Mouse (Mus musculus) forebrain, embryonic 13.5 days (tissue): Measurements from ENCODE around the gene Vsig8. TPM values are rescaled to one million over a fixed set of nuclear protein-coding genes. Genes with fewer than 3 reads are reported as not detected.

Source experiments
- ATAC-seq: fragments of 200-750 bp; cut with Nextera tagmentation; 2 replicates; pipeline ENCODE4 v1.8.0; 2017
- H3K27ac ChIP-seq: fragments of 300-500 bp; sonication (generic); 2 replicates; pipeline ENCODE4 v1.5.1; 2015; ENCODE audit warnings: inconsistent platforms, mild to moderate bottlenecking, moderate library complexity
- H3K27me3 ChIP-seq: fragments of 300-500 bp; sonication (generic); 2 replicates; pipeline ENCODE4 v1.6.1; 2015; ENCODE audit warnings: mild to moderate bottlenecking, inconsistent platforms
- H3K36me3 ChIP-seq: fragments of 300-500 bp; sonication (generic); 2 replicates; pipeline ENCODE4 v1.6.1; 2015; ENCODE audit warnings: mild to moderate bottlenecking, inconsistent platforms; ENCODE audit not compliant: poor library complexity, severe bottlenecking
- H3K4me1 ChIP-seq: fragments of 300-500 bp; sonication (generic); 2 replicates; pipeline ENCODE4 v1.6.1; 2015; ENCODE audit warnings: inconsistent platforms
- H3K4me2 ChIP-seq: fragments of 300-500 bp; sonication (generic); 2 replicates; pipeline ENCODE4 v1.6.1; 2015; ENCODE audit warnings: inconsistent platforms, mild to moderate bottlenecking, moderate library complexity
- H3K4me3 ChIP-seq: fragments of 300-500 bp; sonication (generic); 2 replicates; pipeline ENCODE4 v1.5.1; 2015; ENCODE audit warnings: mild to moderate bottlenecking, inconsistent platforms
- H3K9ac ChIP-seq: fragments of 300-500 bp; sonication (generic); 2 replicates; pipeline ENCODE4 v1.6.1; 2015; ENCODE audit warnings: mild to moderate bottlenecking, inconsistent platforms
- H3K9me3 ChIP-seq: fragments of 300-500 bp; sonication (generic); replicated peaks from 2 replicates; pipeline ENCODE4 v1.6.1; 2016; ENCODE audit warnings: inconsistent platforms
- WGBS: fragments of 180-500 bp; shearing (Covaris S2); methylation state at CpG from one replicate; pipeline ENCODE4 v1.1.7; 2015; 5-methylcytosine and 5-hydroxymethylcytosine counted together
- polyA plus RNA-seq: library from polyadenylated mRNA; unstranded; fragments of >200 nt; fragmentation: Nextera tagmentation; extraction: Ambion mirVana; gene quantifications from 2 replicates; pipeline ENCODE4 v1.2.1, GENCODE M21; 2015

Vsig8 gene
- polyA plus RNA-seq, 1 experiment from 2014 or later, result 0.14 TPM

DNA sequence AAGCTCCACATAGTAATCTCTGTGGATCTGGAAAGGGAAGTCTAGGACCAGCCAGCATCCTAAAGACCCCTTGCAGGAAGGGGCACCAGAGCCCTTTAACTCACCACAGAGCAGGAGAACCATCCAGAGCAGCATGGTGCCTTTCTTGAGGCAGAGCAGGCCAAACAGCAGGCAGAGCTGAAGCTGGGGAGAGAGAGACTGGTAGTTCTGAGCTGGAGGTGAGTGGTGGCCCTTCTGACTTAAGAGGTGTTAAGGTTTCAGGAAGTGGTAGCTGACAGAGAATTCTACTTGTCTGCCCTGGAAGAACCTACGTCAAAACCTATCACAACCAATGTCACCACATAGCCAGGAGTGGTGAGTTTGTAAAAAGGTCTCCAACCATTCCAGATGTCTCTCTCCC lies 46.6 kb downstream of the Vsig8 start, which contains the start of gene Fcrl6:
Fcrl6 (minus strand) TSS at position 226 of the 400 bp plus-strand sequence.
- 81% methylated on average over 1 of the region's 1 CpGs for WGBS
- no peaks in the 10 kb centered on the region for H3K27me3 ChIP-seq
- ATAC-seq, result no peak

DNA sequence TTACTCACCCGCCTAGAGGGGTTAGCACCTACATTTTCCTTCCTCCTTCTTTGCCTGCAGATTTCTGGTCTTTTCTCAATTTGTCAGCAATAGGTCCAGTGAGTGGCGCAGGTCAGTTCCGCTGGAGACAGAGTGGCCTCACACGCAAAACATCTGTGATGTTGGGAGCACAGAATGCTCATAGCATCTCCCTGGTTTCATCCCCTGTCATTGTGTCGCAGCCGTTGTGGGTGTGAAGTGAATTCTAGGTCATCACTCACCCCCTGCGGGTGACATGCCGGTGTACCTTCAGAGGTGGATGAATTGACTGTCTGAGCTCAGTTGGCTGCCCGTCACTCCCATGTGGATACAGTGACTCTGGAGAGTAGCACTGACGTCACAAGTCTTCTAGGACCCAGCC lies 55.6 kb downstream of the Vsig8 start:
- Histone ChIP-seq H3K27ac (no peak overlapping the region), H3K4me3 (no peak overlapping the region), H3K27me3 (no peaks in the 10 kb centered on the region), H3K4me2 (no peak overlapping the region), H3K9me3 (no peaks in the 10 kb centered on the region), H3K9ac (no peak overlapping the region), H3K36me3 (no peaks in the 10 kb centered on the region), H3K4me1 (no peaks in the 10 kb centered on the region)
- 87% methylated on average over 10 of the region's 10 CpGs for WGBS
- ATAC-seq, result no peak

More for the DNA sequence above, 46.6 kb downstream of the Vsig8 start, which contains the start of gene Fcrl6:
- Histone ChIP-seq H3K9ac (no peak within 1 kb of the TSS), H3K4me1 (no peaks in the 10 kb centered on the region), H3K9me3 (no peaks in the 10 kb centered on the region), H3K4me3 (no peak within 1 kb of the TSS), H3K27ac (no peak within 1 kb of the TSS), H3K36me3 (no peaks in the 10 kb centered on the region), H3K4me2 (no peak within 1 kb of the TSS)

DNA sequence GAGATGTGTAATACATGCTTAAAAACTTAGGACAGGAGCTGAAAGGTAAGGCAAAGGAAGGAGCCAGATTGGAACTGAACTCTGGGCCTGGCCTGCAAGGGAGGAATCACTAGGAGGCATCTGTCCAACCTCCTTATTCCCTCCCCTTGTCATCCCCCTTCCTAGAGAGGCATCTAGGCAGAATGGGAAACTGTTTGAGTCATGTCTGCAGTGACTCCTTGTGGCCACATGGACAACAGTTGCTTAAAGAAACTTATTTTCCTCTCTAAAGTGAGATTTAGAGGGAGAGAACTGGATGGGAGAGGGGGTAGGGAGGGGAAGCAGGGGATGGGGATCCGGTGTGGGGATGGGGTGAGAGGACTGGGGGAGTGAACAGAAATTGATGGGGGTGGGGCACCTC lies 57.0 kb downstream of the Vsig8 start:
- H3K9ac ChIP-seq, result no peak overlapping the region
- ATAC-seq, result no peak
- no peaks in the 10 kb centered on the region for H3K27me3 ChIP-seq
- H3K4me3 ChIP-seq, result no peak overlapping the region
- no peak overlapping the region for H3K27ac ChIP-seq
- H3K4me1 ChIP-seq, result peaks cover 14% of the 10 kb centered on the region
- no peaks in the 10 kb centered on the region for H3K9me3 ChIP-seq
- WGBS, result 61% methylated on average over 1 of the region's 1 CpGs
- H3K36me3 ChIP-seq, result no peaks in the 10 kb centered on the region
- no peak overlapping the region for H3K4me2 ChIP-seq

Other genes with a start within 250 kb of the Vsig8 start
- 1.8 and 3.0 TPM in 2 replicates for gene Kcnj9, start 226.6 kb upstream of the Vsig8 start, polyA plus RNA-seq
- 1.2 and 1.5 TPM in 2 replicates for gene Kcnj10, start 214.7 kb upstream of the Vsig8 start, polyA plus RNA-seq
- gene Pigm, start 179.4 kb upstream of the Vsig8 start, polyA plus RNA-seq, result 5.6 and 6.2 TPM in 2 replicates
- 0.21 and 0.23 TPM in 2 replicates for gene Slamf9, start 80.6 kb upstream of the Vsig8 start, polyA plus RNA-seq
- 78.7 and 90.7 TPM in 2 replicates for gene Igsf9, start 74.2 kb upstream of the Vsig8 start, polyA plus RNA-seq
- gene Tagln2, start 55.9 kb upstream of the Vsig8 start, polyA plus RNA-seq, result 52.9 and 55.8 TPM in 2 replicates
- 1.4 and 2.2 TPM in 2 replicates for gene Cfap45, start 35.1 kb upstream of the Vsig8 start, polyA plus RNA-seq
- not detected in 2 replicates for gene Slamf8, start 34.6 kb downstream of the Vsig8 start, polyA plus RNA-seq
- gene Fcrl6, start 46.6 kb downstream of the Vsig8 start, polyA plus RNA-seq, result not detected in 2 replicates
- gene Dusp23, start 77.0 kb downstream of the Vsig8 start, polyA plus RNA-seq, result 4.8 and 6.1 TPM in 2 replicates
- gene Crp, start 142.1 kb downstream of the Vsig8 start, polyA plus RNA-seq, result 0.40 TPM in 1 of 2 replicates, not detected in the other